Mouse (Mus musculus): ENCODE measurements at regions not wholly inside any gene's neighbourhood (a gene's known extent, or its start where the extent isn't known, plus 50 kb on each side); places are given as distances from the start of the nearest gene placed in this dataset.

DNA sequence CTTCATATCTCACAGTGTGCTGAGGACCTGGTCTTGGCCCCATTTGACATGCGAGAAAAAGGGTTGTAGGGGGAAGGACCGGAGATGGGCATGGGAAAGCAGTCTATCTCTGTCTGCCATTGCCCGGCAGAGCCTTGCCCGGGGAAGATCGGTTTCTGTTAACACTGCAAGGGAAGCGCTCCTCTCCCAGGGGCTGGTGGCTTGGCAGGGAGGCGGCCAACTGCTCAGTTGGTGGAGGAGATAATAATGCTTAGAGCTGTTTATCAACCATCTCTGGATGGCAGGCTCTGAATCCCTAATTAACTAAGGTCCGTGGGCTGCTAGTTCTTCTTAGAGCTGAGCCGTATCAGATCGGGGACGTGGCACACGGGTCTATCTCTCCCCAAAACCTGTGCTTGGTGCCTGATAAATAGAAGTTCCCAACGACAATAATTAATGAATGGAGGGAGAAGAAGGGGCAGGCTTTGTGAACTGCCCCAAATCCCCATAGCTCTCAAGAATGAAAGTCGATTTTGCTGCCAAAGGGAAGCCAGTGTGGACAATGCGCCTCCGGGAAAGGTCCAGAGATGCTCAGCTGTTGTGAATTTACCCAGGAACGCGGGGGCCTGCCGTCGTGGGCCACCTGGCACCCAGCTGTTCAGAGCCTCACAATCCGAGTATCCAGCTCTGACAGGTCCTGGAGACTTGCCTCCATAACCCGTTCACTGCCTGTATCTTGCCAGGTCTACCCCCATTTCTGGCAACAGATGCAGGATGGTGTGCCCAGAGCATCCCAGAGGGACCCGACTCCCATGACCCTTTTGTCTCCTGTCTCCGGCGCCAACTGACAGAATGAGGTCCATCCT lies 61.2 kb downstream of the 3110018I06Rik start:
- TF ChIP-seq CTCF (IDR thresholded peaks at IDR 0.05; ENCODE audit: control insufficient read depth, insufficient read depth, insufficient read length) (no peak), USF1 (IDR thresholded peaks at IDR 0.05; ENCODE audit: low read depth) (no peak), MAX (IDR thresholded peaks at IDR 0.05) (no peak), MYOG (IDR thresholded peaks at IDR 0.05; ENCODE audit: control insufficient read depth, extremely low read depth, insufficient read length) (no peak), MYOD1 (IDR thresholded peaks at IDR 0.05; ENCODE audit: control insufficient read depth, insufficient read length, low read depth) (no peak)
